Mouse (Mus musculus) heart, postnatal 36 days (tissue): ENCODE results near the gene Rfc4. TPM values are rescaled to one million over a fixed set of nuclear protein-coding genes. Genes with fewer than 3 reads are reported as not detected.

Experiments
- microRNA-seq, 2 experiments: library from miRNA; unstranded; fragments of <30 nt; microRNA quantifications; one replicate each; pipeline ENCODE4 v1.2.0; 2021; ENCODE audit warnings: borderline number of aligned reads in 2 of 2
- total RNA-seq, 2 experiments: library from RNA; stranded (reverse); gene quantifications; 2 replicates each; pipeline ENCODE4 v1.2.3; 2021

Rfc4 gene
- total RNA-seq, 2 experiments from 2014 or later, result 5.7 to 7.2 TPM

Small RNA genes lying within 50 kb of the gene (microRNA-seq; reads per million reads assigned to microRNA genes)
- gene Gm49346, result 0 to 0.67 reads per million in 2 experiments

Other genes with a start within 250 kb of the Rfc4 start
- 10 to 100 TPM in 1 of 2 experiments, 1 to 10 TPM in 1; 9.1 to 10.1 TPM for gene Ahsg, start 236.5 kb downstream of the Rfc4 start, total RNA-seq
- under 1 TPM; 0.28 to 0.35 TPM for gene Fetub, start 209.4 kb downstream of the Rfc4 start, total RNA-seq
- not detected for gene Hrg, start 176.7 kb downstream of the Rfc4 start, total RNA-seq
- gene Kng2, start 98.3 kb downstream of the Rfc4 start, total RNA-seq, result not detected
- gene Kng1, start 69.9 kb downstream of the Rfc4 start, total RNA-seq, result not detected
- gene Eif4a2, start 20.3 kb downstream of the Rfc4 start, total RNA-seq, result 100 to 1,000 TPM; 379 to 387 TPM
- gene Adipoq, start 18.8 kb upstream of the Rfc4 start, total RNA-seq, result 10 to 100 TPM in 1 of 2 experiments, 1 to 10 TPM in 1; 3.7 to 11.8 TPM
- 1 to 10 TPM; 9.2 to 10.0 TPM for gene St6gal1, start 97.0 kb upstream of the Rfc4 start, total RNA-seq